Mouse (Mus musculus) forebrain, embryonic 10.5 days (tissue): ENCODE results near the gene Nobox. TPM values are rescaled to one million over a fixed set of nuclear protein-coding genes. Genes with fewer than 3 reads are reported as not detected.

Source experiments
- DNase-seq: peaks from one replicate; pipeline ENCODE4 v3.0.0-alpha.2; 2017; ENCODE audit warnings: low spot score; ENCODE audit errors: extremely low spot score
- H3K27ac ChIP-seq: fragments of 300-500 bp; sonication (generic); 2 replicates; pipeline ENCODE4 v1.5.1; 2016; ENCODE audit warnings: mild to moderate bottlenecking
- H3K27me3 ChIP-seq: fragments of 300-500 bp; sonication (generic); 2 replicates; pipeline ENCODE4 v1.6.1; 2016; ENCODE audit warnings: mild to moderate bottlenecking; ENCODE audit not compliant: poor library complexity, severe bottlenecking
- H3K36me3 ChIP-seq: fragments of 300-500 bp; sonication (generic); replicated peaks from 2 replicates; pipeline ENCODE4 v1.6.1; 2016; ENCODE audit warnings: mild to moderate bottlenecking, moderate library complexity
- H3K4me1 ChIP-seq: fragments of 300-500 bp; sonication (generic); 2 replicates; pipeline ENCODE4 v1.6.1; 2016
- H3K4me3 ChIP-seq: fragments of 300-500 bp; sonication (generic); 2 replicates; pipeline ENCODE4 v1.5.1; 2016; ENCODE audit warnings: mild to moderate bottlenecking, moderate library complexity
- H3K9me3 ChIP-seq: fragments of 300-500 bp; sonication (generic); 2 replicates; pipeline ENCODE4 v1.6.1; 2016; ENCODE audit warnings: mild to moderate bottlenecking, moderate library complexity
- WGBS: fragments of 180-500 bp; shearing (Covaris S2); methylation state at CpG from one replicate; pipeline ENCODE4 v1.1.7; 2016; 5-methylcytosine and 5-hydroxymethylcytosine counted together
- polyA plus RNA-seq: library from polyadenylated mRNA; unstranded; fragments of >200 nt; fragmentation: Nextera tagmentation; extraction: Ambion mirVana; gene quantifications from 2 replicates; pipeline ENCODE4 v1.2.1, GENCODE M21; 2016

The Nobox gene
- polyA plus RNA-seq, 1 experiment from 2014 or later, result not detected

GRCm38 (mm10) chr6:43310071-43310470 lies 717 bp upstream of the Nobox start:
- WGBS, result 72% methylated on average over 6 of the region's 6 CpGs
- H3K4me3 ChIP-seq, result no peak overlapping the region

GRCm38 (mm10) chr6:43297508-43297850 lies 11.9 kb downstream of the Nobox start:
- no peak overlapping the region for H3K27ac ChIP-seq
- H3K27me3 ChIP-seq, result no peaks in the 10 kb centered on the region
- H3K36me3 ChIP-seq, result no peaks in the 10 kb centered on the region
- H3K4me3 ChIP-seq, result no peak overlapping the region
- no peak for DNase-seq
- WGBS, result 28% methylated on average over 2 of the region's 2 CpGs
- H3K9me3 ChIP-seq, result no peaks in the 10 kb centered on the region
- H3K4me1 ChIP-seq, result peaks cover 7% of the 10 kb centered on the region

More at GRCm38 (mm10) chr6:43310071-43310470, 717 bp upstream of the Nobox start:
- H3K9me3 ChIP-seq, result no peaks in the 10 kb centered on the region
- no peaks in the 10 kb centered on the region for H3K36me3 ChIP-seq
- H3K4me1 ChIP-seq, result peaks cover 7% of the 10 kb centered on the region
- DNase-seq, result no peak
- H3K27me3 ChIP-seq, result no peaks in the 10 kb centered on the region
- no peak overlapping the region for H3K27ac ChIP-seq

- no peaks in the 10 kb centered on the region for H3K27me3 ChIP-seq
- no peaks in the 10 kb centered on the region for H3K36me3 ChIP-seq
- no peak for DNase-seq
- no peaks in the 10 kb centered on the region for H3K9me3 ChIP-seq
- H3K27ac ChIP-seq, result no peak overlapping the region
- H3K4me3 ChIP-seq, result no peak overlapping the region
- WGBS, result 52% methylated on average over 7 of the region's 7 CpGs
- peaks cover 7% of the 10 kb centered on the region for H3K4me1 ChIP-seq
These were observed 12.4 kb downstream of the Nobox start for GRCm38 (mm10) chr6:43296798-43297507.

GRCm38 (mm10) chr6:43295908-43296307 lies 13.4 kb downstream of the Nobox start:
- no peaks in the 10 kb centered on the region for H3K36me3 ChIP-seq
- H3K4me1 ChIP-seq, result peaks cover 7% of the 10 kb centered on the region
- WGBS, result 67% methylated on average over 5 of the region's 5 CpGs
- H3K27ac ChIP-seq, result no peak overlapping the region
- H3K4me3 ChIP-seq, result no peak overlapping the region
- DNase-seq, result no peak
- no peaks in the 10 kb centered on the region for H3K9me3 ChIP-seq
- no peaks in the 10 kb centered on the region for H3K27me3 ChIP-seq

- no peaks in the 10 kb centered on the region for H3K9me3 ChIP-seq
- no peak for DNase-seq
- no peak overlapping the region for H3K27ac ChIP-seq
- no peaks in the 10 kb centered on the region for H3K27me3 ChIP-seq
- no peak overlapping the region for H3K4me3 ChIP-seq
- WGBS, result 85% methylated on average over 7 of the region's 7 CpGs
- H3K4me1 ChIP-seq, result peaks cover 7% of the 10 kb centered on the region
- H3K36me3 ChIP-seq, result peaks cover 4% of the 10 kb centered on the region; the same call in 1 of the 2 replicates
These were observed 16.2 kb downstream of the Nobox start for GRCm38 (mm10) chr6:43293175-43293574.

- WGBS, result 85% methylated on average over 6 of the region's 6 CpGs
- H3K27me3 ChIP-seq, result no peaks in the 10 kb centered on the region
- no peak overlapping the region for H3K27ac ChIP-seq
- no peaks in the 10 kb centered on the region for H3K9me3 ChIP-seq
- peaks cover 4% of the 10 kb centered on the region; the same call in 1 of the 2 replicates for H3K36me3 ChIP-seq
- no peak for DNase-seq
- no peak overlapping the region for H3K4me3 ChIP-seq
- peaks cover 4% of the 10 kb centered on the region for H3K4me1 ChIP-seq
These were observed 16.8 kb downstream of the Nobox start for GRCm38 (mm10) chr6:43292471-43293076.

GRCm38 (mm10) chr6:43292041-43292440 lies 17.3 kb downstream of the Nobox start:
- WGBS, result 82% methylated on average over 3 of the region's 3 CpGs
- H3K4me3 ChIP-seq, result no peak overlapping the region
- no peak overlapping the region for H3K27ac ChIP-seq
- H3K36me3 ChIP-seq, result peaks cover 4% of the 10 kb centered on the region; the same call in 1 of the 2 replicates
- no peaks in the 10 kb centered on the region for H3K9me3 ChIP-seq
- no peaks in the 10 kb centered on the region for H3K4me1 ChIP-seq
- DNase-seq, result no peak
- no peaks in the 10 kb centered on the region for H3K27me3 ChIP-seq

- Histone ChIP-seq H3K27me3 (no peaks in the 10 kb centered on the region), H3K36me3 (no peaks in the 10 kb centered on the region), H3K4me1 (no peaks in the 10 kb centered on the region), H3K4me3 (no peak overlapping the region), H3K27ac (no peak overlapping the region), H3K9me3 (no peaks in the 10 kb centered on the region)
- no peak for DNase-seq
- 92% methylated on average over 5 of the region's 5 CpGs for WGBS
These were observed 28.9 kb downstream of the Nobox start for GRCm38 (mm10) chr6:43280481-43280880.

GRCm38 (mm10) chr6:43278247-43278646 lies 31.1 kb downstream of the Nobox start:
- H3K36me3 ChIP-seq, result no peaks in the 10 kb centered on the region
- H3K27me3 ChIP-seq, result no peaks in the 10 kb centered on the region
- no peak overlapping the region for H3K4me3 ChIP-seq
- H3K9me3 ChIP-seq, result no peaks in the 10 kb centered on the region
- H3K4me1 ChIP-seq, result no peaks in the 10 kb centered on the region
- no peak overlapping the region for H3K27ac ChIP-seq
- DNase-seq, result no peak

- Histone ChIP-seq H3K4me1 (no peaks in the 10 kb centered on the region), H3K27me3 (no peaks in the 10 kb centered on the region), H3K4me3 (no peak overlapping the region), H3K27ac (no peak overlapping the region), H3K9me3 (no peaks in the 10 kb centered on the region), H3K36me3 (no peaks in the 10 kb centered on the region)
- 89% methylated on average over 4 of the region's 4 CpGs for WGBS
- no peak for DNase-seq
These were observed 35.2 kb downstream of the Nobox start for GRCm38 (mm10) chr6:43274123-43274522.

GRCm38 (mm10) chr6:43272597-43272996 lies 36.8 kb downstream of the Nobox start:
- H3K27ac ChIP-seq, result 0 out of 2 replicates have a peak overlapping the region, but pooled peaks have one; percentile 20
- 0 out of 2 replicates have a peak, but pooled peaks cover under 1% of the 10 kb centered on the region for H3K27me3 ChIP-seq
- H3K4me1 ChIP-seq, result no peaks in the 10 kb centered on the region
- H3K9me3 ChIP-seq, result no peaks in the 10 kb centered on the region
- DNase-seq, result no peak
- no peak overlapping the region for H3K4me3 ChIP-seq
- H3K36me3 ChIP-seq, result no peaks in the 10 kb centered on the region

- H3K27ac ChIP-seq, result no peak overlapping the region
- peak; percentile 17 for DNase-seq
These were observed 43.0 kb downstream of the Nobox start for GRCm38 (mm10) chr6:43266356-43266755.

GRCm38 (mm10) chr6:43265363-43266041 lies 43.9 kb downstream of the Nobox start, which contains the start of gene Arhgef5:
Gene Arhgef5 (plus strand): TSS chr6:43265582.
- peaks cover 42% of the 10 kb centered on the region for H3K27me3 ChIP-seq
- peak within 1 kb of the TSS; percentile 67 for H3K4me3 ChIP-seq
- no peaks in the 10 kb centered on the region for H3K36me3 ChIP-seq
- H3K9me3 ChIP-seq, result no peaks in the 10 kb centered on the region
- H3K4me1 ChIP-seq, result peaks cover 17% of the 10 kb centered on the region
- peak; percentile 25 for DNase-seq
- under 1% methylated on average over 47 of the region's 48 CpGs for WGBS
- H3K27ac ChIP-seq, result peak within 1 kb of the TSS; percentile 83

More at GRCm38 (mm10) chr6:43266356-43266755, 43.0 kb downstream of the Nobox start:
- peaks cover 17% of the 10 kb centered on the region for H3K4me1 ChIP-seq
- peak overlapping the region; percentile 67 for H3K4me3 ChIP-seq
- WGBS, result 4% methylated on average over 8 of the region's 8 CpGs
- H3K36me3 ChIP-seq, result no peaks in the 10 kb centered on the region
- H3K27me3 ChIP-seq, result peaks cover 42% of the 10 kb centered on the region
- no peaks in the 10 kb centered on the region for H3K9me3 ChIP-seq
